Mouse (Mus musculus): ENCODE data around the gene Tnfaip6.
"Not testable (repeated sequence)": the region's sequence is repeated elsewhere in the genome, so short reads cannot be mapped to it uniquely, and the experiment has no call there.

Gene Tnfaip6

GRCm38 (mm10) chr2:52037882-52038281 lies at the start of gene Tnfaip6:
Tnfaip6 (plus strand) TSS chr2:52038009.
- DNase-seq, result peak; percentile 19

GRCm38 (mm10) chr2:51989559-51989958 lies 48.2 kb upstream of the Tnfaip6 start:
- no peak for DNase-seq

GRCm38 (mm10) chr2:51991447-51991846 lies 46.4 kb upstream of the Tnfaip6 start:
- DNase-seq, result no peak

GRCm38 (mm10) chr2:51999996-52000395 lies 37.8 kb upstream of the Tnfaip6 start:
- no peak for DNase-seq

- no peak for DNase-seq
Observed at GRCm38 (mm10) chr2:52001521-52001920, 36.3 kb upstream of the Tnfaip6 start.

GRCm38 (mm10) chr2:52002299-52002698 lies 35.5 kb upstream of the Tnfaip6 start:
- DNase-seq, result not testable (repeated sequence)

- DNase-seq, result no peak
Observed at GRCm38 (mm10) chr2:52006380-52006779, 31.4 kb upstream of the Tnfaip6 start.

- not testable (repeated sequence) for DNase-seq
Observed at GRCm38 (mm10) chr2:52011820-52012219, 26.0 kb upstream of the Tnfaip6 start.

GRCm38 (mm10) chr2:52013306-52013820 lies 24.4 kb upstream of the Tnfaip6 start:
- no peak for DNase-seq

GRCm38 (mm10) chr2:52016361-52016760 lies 21.4 kb upstream of the Tnfaip6 start:
- no peak for DNase-seq

- no peak for DNase-seq
Observed at GRCm38 (mm10) chr2:52027061-52027460, 10.7 kb upstream of the Tnfaip6 start.

GRCm38 (mm10) chr2:52029426-52029825 lies 8.4 kb upstream of the Tnfaip6 start:
- DNase-seq, result no peak

- no peak for DNase-seq
Observed at GRCm38 (mm10) chr2:52031491-52031890, 6.3 kb upstream of the Tnfaip6 start.

- no peak for DNase-seq
Observed at GRCm38 (mm10) chr2:52034601-52035000, 3.2 kb upstream of the Tnfaip6 start.

- DNase-seq, result no peak
Observed at GRCm38 (mm10) chr2:52035144-52035543, 2.7 kb upstream of the Tnfaip6 start.

- DNase-seq, result no peak
Observed at GRCm38 (mm10) chr2:52036929-52037595, 747 bp upstream of the Tnfaip6 start.

- DNase-seq, result no peak
Observed at GRCm38 (mm10) chr2:52038558-52038957, 749 bp downstream of the Tnfaip6 start.

GRCm38 (mm10) chr2:52039083-52039801 lies 1.4 kb downstream of the Tnfaip6 start:
- DNase-seq, result no peak

- DNase-seq, result no peak
Observed at GRCm38 (mm10) chr2:52042132-52042531, 4.3 kb downstream of the Tnfaip6 start.

GRCm38 (mm10) chr2:52042714-52043113 lies 4.9 kb downstream of the Tnfaip6 start:
- DNase-seq, result no peak

- no peak for DNase-seq
Observed at GRCm38 (mm10) chr2:52043485-52043884, 5.7 kb downstream of the Tnfaip6 start.

GRCm38 (mm10) chr2:52046032-52046431 lies 8.2 kb downstream of the Tnfaip6 start:
- DNase-seq, result no peak

- DNase-seq, result no peak
Observed at GRCm38 (mm10) chr2:52050823-52051222, 13.0 kb downstream of the Tnfaip6 start.

- no peak for DNase-seq
Observed at GRCm38 (mm10) chr2:52052335-52052734, 14.5 kb downstream of the Tnfaip6 start.

Data from kidney, adult 18-20 months (tissue).